Mouse (Mus musculus) heart, postnatal 0 days (tissue): ENCODE measurements around the gene Exoc5. TPM values are rescaled to one million over a fixed set of nuclear protein-coding genes. Genes with fewer than 3 reads are reported as not detected.

ENCODE experiments used
- ATAC-seq: fragments of 200-750 bp; cut with Nextera tagmentation; 2 replicates; pipeline ENCODE4 v1.8.0; 2017; ENCODE audit warnings: low read depth, moderate number of reproducible peaks, moderate library complexity; ENCODE audit not compliant: insufficient read depth
- DNase-seq: peaks from one replicate; pipeline ENCODE4 v3.0.0-alpha.2; 2016; ENCODE audit warnings: low spot score
- H3K27ac ChIP-seq: fragments of 300-500 bp; sonication (generic); 2 replicates; pipeline ENCODE4 v1.5.1; 2014; ENCODE audit warnings: low read depth, mild to moderate bottlenecking
- H3K27me3 ChIP-seq: fragments of 300-500 bp; sonication (generic); 2 replicates; pipeline ENCODE4 v1.6.1; 2014; ENCODE audit warnings: low read length, mixed read lengths; ENCODE audit not compliant: control insufficient read depth, insufficient read depth
- H3K36me3 ChIP-seq: fragments of 300-500 bp; sonication (generic); replicated peaks from 2 replicates; pipeline ENCODE4 v1.6.1; 2014; ENCODE audit warnings: low read length, mixed read lengths; ENCODE audit not compliant: control insufficient read depth, insufficient read depth
- H3K4me1 ChIP-seq: fragments of 300-500 bp; sonication (generic); 2 replicates; pipeline ENCODE4 v1.6.1; 2014; ENCODE audit warnings: antibody characterized with exemption; ENCODE audit not compliant: control insufficient read depth, insufficient read depth
- H3K4me2 ChIP-seq: fragments of 300-500 bp; sonication (generic); 2 replicates; pipeline ENCODE4 v1.6.1; 2014; ENCODE audit warnings: low read depth, mild to moderate bottlenecking, low read length, moderate library complexity
- H3K4me3 ChIP-seq: fragments of 300-500 bp; sonication (generic); 2 replicates; pipeline ENCODE4 v1.5.1; 2014; ENCODE audit warnings: low read depth, low read length
- H3K9ac ChIP-seq: fragments of 300-500 bp; sonication (generic); replicated peaks from 2 replicates; pipeline ENCODE4 v1.6.1; 2014; ENCODE audit warnings: low read depth, low read length, mixed read lengths
- H3K9me3 ChIP-seq: fragments of 300-500 bp; sonication (generic); replicated peaks from 2 replicates; pipeline ENCODE4 v1.6.1; 2016; ENCODE audit warnings: low read length; ENCODE audit not compliant: control insufficient read depth
- CTCF ChIP-seq: IDR thresholded peaks from 2 replicates; pipeline ENCODE4 v1.5.1; 2016; ENCODE audit warnings: antibody characterized with exemption, control low read depth, low read depth
- EP300 ChIP-seq: IDR thresholded peaks from 2 replicates; pipeline ENCODE4 v1.6.1; 2016; ENCODE audit warnings: antibody characterized with exemption, low read depth
- WGBS: fragments of 180-500 bp; shearing (Covaris S2); extraction: QIAGEN DNeasy Blood & Tissue Kit; methylation state at CpG from one replicate; pipeline ENCODE4 v1.1.7; 2014; 5-methylcytosine and 5-hydroxymethylcytosine counted together
- polyA plus RNA-seq: library from polyadenylated mRNA; unstranded; fragments of >200 nt; fragmentation: Nextera tagmentation; extraction: Ambion mirVana; gene quantifications from 2 replicates; pipeline ENCODE4 v1.2.1, GENCODE M21; 2015
- total RNA-seq: library from RNA; depleted of rRNA; stranded (reverse); fragments of >200 nt; gene quantifications from 2 replicates; pipeline ENCODE4 v1.2.3, GENCODE M21; 2014; ENCODE audit warnings: low replicate concordance

The Exoc5 gene
- total and polyA plus RNA-seq, 2 experiments from 2014 or later: 22.9 to 35.0 TPM

- DNase-seq: no peak
- no peaks in the 10 kb centered on the region for H3K36me3 ChIP-seq
- 72% methylated on average over 3 of the region's 3 CpGs for WGBS
Observed at GRCm38 (mm10) chr14:49001655-49002054, 64.8 kb downstream of the Exoc5 start.

GRCm38 (mm10) chr14:48998795-48999194 is 67.7 kb downstream of the Exoc5 start:
- TF ChIP-seq EP300 (no peak), CTCF (no peak)
- H3K9ac ChIP-seq: no peak overlapping the region
- H3K4me3 ChIP-seq: no peak overlapping the region
- no peak overlapping the region for H3K4me2 ChIP-seq
- H3K9me3 ChIP-seq: no peaks in the 10 kb centered on the region
- H3K27ac ChIP-seq: no peak overlapping the region
- 46% methylated on average over 4 of the region's 4 CpGs for WGBS
- H3K36me3 ChIP-seq: no peaks in the 10 kb centered on the region
- H3K4me1 ChIP-seq: no peaks in the 10 kb centered on the region
- DNase-seq: no peak
- ATAC-seq: no peak
- no peaks in the 10 kb centered on the region for H3K27me3 ChIP-seq

More at GRCm38 (mm10) chr14:49001655-49002054, 64.8 kb downstream of the Exoc5 start:
- no peak overlapping the region for H3K9ac ChIP-seq
- no peak overlapping the region for H3K27ac ChIP-seq
- H3K4me2 ChIP-seq: no peak overlapping the region
- H3K27me3 ChIP-seq: no peaks in the 10 kb centered on the region
- TF ChIP-seq CTCF (no peak), EP300 (no peak)
- no peaks in the 10 kb centered on the region for H3K9me3 ChIP-seq
- H3K4me3 ChIP-seq: no peak overlapping the region
- no peak for ATAC-seq
- H3K4me1 ChIP-seq: no peaks in the 10 kb centered on the region

GRCm38 (mm10) chr14:48993861-48994260 is 72.6 kb downstream of the Exoc5 start:
- no peak overlapping the region for H3K27ac ChIP-seq
- DNase-seq: no peak
- no peaks in the 10 kb centered on the region for H3K36me3 ChIP-seq
- 73% methylated on average over 3 of the region's 3 CpGs for WGBS
- TF ChIP-seq EP300: no peak
- no peak for TF ChIP-seq CTCF
- no peaks in the 10 kb centered on the region for H3K9me3 ChIP-seq
- H3K9ac ChIP-seq: no peak overlapping the region
- no peaks in the 10 kb centered on the region for H3K4me1 ChIP-seq
- no peak overlapping the region for H3K4me3 ChIP-seq
- H3K27me3 ChIP-seq: no peaks in the 10 kb centered on the region
- ATAC-seq: no peak
- no peak overlapping the region for H3K4me2 ChIP-seq

GRCm38 (mm10) chr14:48992070-48992580 is 74.3 kb downstream of the Exoc5 start:
- H3K4me1 ChIP-seq: no peaks in the 10 kb centered on the region
- no peak overlapping the region for H3K27ac ChIP-seq
- no peak overlapping the region for H3K4me3 ChIP-seq
- ATAC-seq: no peak
- H3K9ac ChIP-seq: no peak overlapping the region
- no peaks in the 10 kb centered on the region for H3K27me3 ChIP-seq
- no peak for DNase-seq
- WGBS: 73% methylated on average over 3 of the region's 3 CpGs
- no peaks in the 10 kb centered on the region for H3K9me3 ChIP-seq
- no peak overlapping the region for H3K4me2 ChIP-seq
- TF ChIP-seq CTCF: no peak
- no peak for TF ChIP-seq EP300
- H3K36me3 ChIP-seq: no peaks in the 10 kb centered on the region

- TF ChIP-seq EP300: no peak
- ATAC-seq: peak; percentile 49; the same call in 1 of the 2 replicates
- H3K4me1 ChIP-seq: no peaks in the 10 kb centered on the region
Observed at GRCm38 (mm10) chr14:48991144-48991522, 75.3 kb downstream of the Exoc5 start.

GRCm38 (mm10) chr14:48990471-48991143 is 75.8 kb downstream of the Exoc5 start:
- DNase-seq (peak; percentile 80), ATAC-seq (peak; percentile 90)
- Histone ChIP-seq H3K4me1 (no peaks in the 10 kb centered on the region), H3K9me3 (no peaks in the 10 kb centered on the region), H3K9ac (no peak overlapping the region), H3K4me3 (peak overlapping the region; percentile 29), H3K4me2 (peak overlapping the region; percentile 64), H3K27ac (no peak overlapping the region), H3K27me3 (no peaks in the 10 kb centered on the region), H3K36me3 (no peaks in the 10 kb centered on the region)
- peak; percentile 58 for TF ChIP-seq CTCF
- no peak for TF ChIP-seq EP300
- 13% methylated on average over 17 of the region's 17 CpGs for WGBS

More at GRCm38 (mm10) chr14:48991144-48991522, 75.3 kb downstream of the Exoc5 start:
- Histone ChIP-seq H3K9ac (no peak overlapping the region), H3K27me3 (no peaks in the 10 kb centered on the region), H3K36me3 (no peaks in the 10 kb centered on the region), H3K4me2 (peak overlapping the region; percentile 64), H3K4me3 (peak overlapping the region; percentile 29), H3K27ac (no peak overlapping the region), H3K9me3 (no peaks in the 10 kb centered on the region)
- DNase-seq: peak; percentile 32
- 2% methylated on average over 7 of the region's 7 CpGs for WGBS
